Mouse (Mus musculus): Measurements from ENCODE around the gene Ankar.

The Ankar gene

DNA sequence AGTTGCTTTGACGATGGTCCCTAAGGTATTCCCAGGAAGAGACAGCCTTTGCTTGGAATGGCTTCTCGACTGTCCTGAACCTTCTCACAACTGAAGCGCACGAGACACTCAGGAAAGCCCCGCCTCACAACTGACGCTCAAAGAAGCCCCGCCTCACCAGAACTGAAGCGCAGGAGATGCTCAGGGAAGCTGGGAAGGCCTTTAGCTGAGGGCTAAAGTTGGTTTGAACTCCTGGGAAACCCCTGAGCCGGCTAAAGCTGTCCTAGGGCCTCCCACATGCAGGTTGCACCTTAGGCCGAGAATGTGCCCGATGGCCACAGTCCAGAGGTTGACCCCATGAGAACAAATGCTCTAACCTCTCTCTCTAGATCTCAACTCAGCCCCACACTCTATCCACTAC lies at the start of gene Ankar:
Ankar (minus strand) TSS at position 101 of the 400 bp plus-strand sequence.
- no peak for DNase-seq (ENCODE audit: low read depth)

GRCm38 (mm10) chr1:72746382-72746781 lies 46.0 kb upstream of the Ankar start:
- DNase-seq (ENCODE audit: low read depth) = no peak

GRCm38 (mm10) chr1:72744816-72745506 lies 44.6 kb upstream of the Ankar start:
- no peak for DNase-seq (ENCODE audit: low read depth)

- no peak for DNase-seq (ENCODE audit: low read depth)
Observed at GRCm38 (mm10) chr1:72741406-72741805, 41.0 kb upstream of the Ankar start.

DNA sequence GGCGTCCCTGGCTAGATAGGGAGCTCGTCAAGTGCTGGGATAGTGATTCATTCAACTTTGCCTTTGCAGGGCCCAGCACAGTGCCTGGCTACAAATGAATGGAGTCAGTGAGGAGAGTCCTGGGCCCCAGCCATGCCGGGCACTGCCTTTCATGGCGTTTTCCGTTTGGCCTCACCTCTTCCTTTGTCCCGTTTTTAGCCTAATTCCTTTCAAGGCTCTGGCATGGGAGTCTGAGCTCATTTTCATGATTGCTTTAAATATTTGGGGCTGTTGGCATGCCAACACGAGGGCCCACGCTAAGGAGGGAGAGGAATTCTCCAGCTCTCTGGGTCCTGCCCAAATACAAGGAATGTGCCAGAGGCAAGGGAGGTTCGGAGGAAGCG lies 39.3 kb upstream of the Ankar start:
- no peak for DNase-seq (ENCODE audit: low read depth)

DNA sequence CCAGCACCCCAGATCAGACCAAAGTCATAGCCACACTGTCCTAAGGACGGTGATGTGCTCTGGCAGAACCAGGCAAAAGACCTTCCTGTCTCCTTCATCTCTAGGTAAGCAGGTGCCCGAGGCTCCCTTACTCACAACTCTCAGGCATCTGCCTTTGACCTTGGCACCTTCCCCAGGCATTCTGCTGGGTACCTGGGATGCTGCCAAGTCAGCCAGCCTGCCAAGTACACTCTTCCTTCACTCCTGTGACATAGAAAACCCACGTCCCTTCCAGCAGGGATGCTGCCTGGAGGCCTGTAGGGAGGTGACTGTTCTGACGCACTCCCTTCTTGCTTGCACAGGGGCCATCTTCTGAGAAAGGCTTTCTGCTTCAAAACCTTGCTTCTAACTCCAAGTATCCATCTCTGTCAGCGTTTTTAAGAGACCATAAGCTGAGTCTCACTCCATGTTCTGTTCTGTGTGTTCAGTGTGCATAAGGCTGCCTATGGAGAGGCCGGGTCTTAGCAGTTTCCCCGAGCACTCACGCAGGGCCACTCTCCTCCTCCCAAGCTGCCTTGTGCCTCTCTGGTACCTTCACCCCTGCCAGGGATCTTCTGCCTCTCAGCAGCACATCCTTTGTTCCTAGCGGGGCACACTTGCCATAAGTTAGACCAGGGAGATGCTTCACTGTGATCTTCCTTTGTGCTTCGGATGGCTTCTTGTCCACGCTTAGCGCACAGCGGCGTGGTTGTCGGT lies 38.7 kb upstream of the Ankar start:
- DNase-seq (ENCODE audit: low read depth) = no peak

DNA sequence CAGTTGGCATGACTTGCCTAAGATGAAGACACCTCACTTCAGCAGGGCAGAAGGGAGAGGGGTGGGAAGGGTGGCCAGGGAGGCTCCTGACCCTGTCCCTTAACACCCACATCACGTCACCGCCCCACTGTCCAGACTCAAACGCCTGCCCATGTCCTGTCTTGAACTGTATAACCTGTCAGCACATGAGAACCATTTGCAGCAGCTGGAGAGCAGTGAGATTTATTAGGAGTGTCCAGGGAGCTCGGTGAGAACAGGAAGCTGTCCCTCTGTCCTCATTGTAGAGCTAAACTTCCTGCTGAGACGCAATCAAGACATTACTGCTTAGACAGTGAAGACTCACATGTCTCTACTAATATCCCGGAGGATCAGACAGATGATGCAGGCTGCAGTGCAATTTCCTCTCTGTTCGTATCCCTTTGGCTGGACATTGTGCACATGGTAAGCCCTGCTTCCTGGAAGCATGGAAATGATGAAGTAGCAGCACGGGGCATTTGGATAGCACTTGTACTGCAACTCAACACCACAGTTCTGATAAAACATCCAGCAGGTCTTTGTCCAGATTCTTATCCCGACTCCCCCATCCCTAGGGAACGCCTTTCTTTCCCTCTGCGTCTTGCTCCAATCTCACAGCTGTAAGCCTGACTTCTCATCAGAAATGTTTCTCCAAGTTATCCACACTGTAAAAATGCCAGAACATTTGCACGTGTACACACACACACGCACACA lies 36.2 kb upstream of the Ankar start:
- DNase-seq (ENCODE audit: low read depth) = no peak

DNA sequence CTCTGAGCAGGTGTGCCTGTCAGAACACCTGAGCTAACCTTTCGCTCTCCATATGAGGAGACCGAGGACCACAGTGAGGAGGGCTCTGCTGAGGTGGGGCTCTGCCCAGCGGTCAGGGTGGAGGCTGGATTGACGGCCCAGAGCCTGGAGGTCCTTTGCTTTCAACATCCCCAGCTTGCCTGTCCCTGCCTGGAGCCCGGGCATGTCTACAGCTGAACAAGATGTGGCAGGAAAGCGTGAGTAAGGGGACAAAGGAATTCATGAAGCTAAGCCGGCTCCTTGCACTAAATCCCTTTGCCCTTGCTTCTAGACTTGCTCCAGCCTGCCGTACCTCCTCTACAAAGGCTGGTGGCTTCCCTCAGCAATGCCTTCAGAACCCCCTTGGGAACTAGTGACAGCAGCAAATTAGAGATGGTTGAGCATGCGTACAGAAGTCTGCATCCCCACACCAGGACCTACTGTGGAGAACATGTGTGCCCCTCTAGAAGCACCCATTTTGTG lies 32.9 kb upstream of the Ankar start:
- no peak for DNase-seq (ENCODE audit: low read depth)

GRCm38 (mm10) chr1:72730126-72730525 lies 29.7 kb upstream of the Ankar start:
- no peak for DNase-seq (ENCODE audit: low read depth)

DNA sequence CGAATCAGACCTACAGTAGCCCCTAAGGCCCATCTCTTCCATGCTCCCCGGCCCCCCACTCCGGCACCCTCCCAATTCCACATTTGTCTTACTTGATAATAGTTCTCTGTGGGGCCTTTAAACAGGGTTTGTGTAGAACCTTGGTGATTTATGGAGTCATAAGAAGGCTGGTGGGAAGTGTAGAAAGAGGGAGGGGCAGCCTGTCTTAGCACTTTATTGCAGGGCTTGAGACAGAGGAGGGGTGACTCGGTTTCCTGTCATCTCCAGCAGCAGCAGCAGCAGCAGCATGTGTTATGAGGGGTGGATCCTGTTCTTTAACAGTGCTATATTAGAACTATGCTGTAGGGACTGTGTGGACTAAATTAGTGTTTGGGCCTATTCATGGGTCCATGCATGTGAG lies 28.4 kb upstream of the Ankar start:
- DNase-seq (ENCODE audit: low read depth) = no peak

GRCm38 (mm10) chr1:72725941-72726340 lies 25.6 kb upstream of the Ankar start:
- DNase-seq (ENCODE audit: low read depth) = no peak

GRCm38 (mm10) chr1:72724354-72724753 lies 24.0 kb upstream of the Ankar start:
- DNase-seq (ENCODE audit: low read depth) = no peak

DNA sequence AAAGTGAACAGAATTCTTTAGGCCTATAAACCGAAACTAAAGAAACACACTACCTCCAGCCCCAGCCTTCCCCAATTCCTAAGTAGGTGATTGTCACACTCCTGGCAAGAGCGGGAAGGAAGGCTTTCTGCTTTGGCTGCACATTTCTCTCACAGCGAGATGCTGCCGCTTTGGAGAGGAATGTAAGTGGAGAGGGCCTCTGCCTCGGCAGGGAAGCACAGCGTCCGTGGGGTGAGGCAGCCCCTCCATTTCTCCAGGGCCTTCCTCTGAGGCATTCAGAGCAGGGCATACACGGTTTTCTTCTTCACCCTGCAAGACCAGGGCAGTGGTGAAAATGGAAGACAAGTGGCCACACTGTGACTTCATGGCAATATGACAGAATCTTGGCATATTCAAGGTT lies 22.3 kb upstream of the Ankar start:
- DNase-seq (ENCODE audit: low read depth) = no peak

DNA sequence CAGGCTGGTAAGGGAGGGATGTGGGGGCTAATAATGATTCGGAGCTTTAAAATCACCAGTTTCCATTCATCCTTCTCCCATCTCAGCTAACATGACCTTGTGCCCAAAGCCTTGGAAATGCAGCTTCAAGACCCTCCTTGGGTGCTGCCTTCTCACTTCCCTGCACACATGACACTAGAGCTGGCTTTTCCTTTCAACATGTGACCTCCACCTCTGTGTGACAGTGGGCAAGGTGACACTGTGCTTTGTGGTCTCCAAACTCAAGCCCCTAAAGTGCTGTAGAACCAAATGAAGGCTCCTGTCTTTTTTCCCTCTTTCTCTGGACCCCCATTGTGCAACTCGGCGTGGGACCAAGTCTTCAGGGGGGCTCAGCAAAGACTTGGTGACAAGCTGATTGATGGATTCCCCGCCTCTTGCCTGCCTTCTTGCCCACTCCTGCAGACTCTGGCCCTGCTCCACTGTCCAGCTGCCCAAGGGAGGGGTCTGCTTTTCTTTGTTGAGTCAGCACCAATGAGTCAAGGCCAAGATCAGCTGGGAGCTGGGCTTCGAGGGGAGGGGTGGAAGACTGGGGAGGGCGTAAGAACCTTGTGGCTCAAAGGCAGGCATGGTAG lies 19.8 kb upstream of the Ankar start:
- no peak for DNase-seq (ENCODE audit: low read depth)

GRCm38 (mm10) chr1:72718846-72719245 lies 18.5 kb upstream of the Ankar start:
- DNase-seq (ENCODE audit: low read depth) = peak; percentile 71

GRCm38 (mm10) chr1:72717540-72717939 lies 17.2 kb upstream of the Ankar start:
- DNase-seq (ENCODE audit: low read depth) = no peak

DNA sequence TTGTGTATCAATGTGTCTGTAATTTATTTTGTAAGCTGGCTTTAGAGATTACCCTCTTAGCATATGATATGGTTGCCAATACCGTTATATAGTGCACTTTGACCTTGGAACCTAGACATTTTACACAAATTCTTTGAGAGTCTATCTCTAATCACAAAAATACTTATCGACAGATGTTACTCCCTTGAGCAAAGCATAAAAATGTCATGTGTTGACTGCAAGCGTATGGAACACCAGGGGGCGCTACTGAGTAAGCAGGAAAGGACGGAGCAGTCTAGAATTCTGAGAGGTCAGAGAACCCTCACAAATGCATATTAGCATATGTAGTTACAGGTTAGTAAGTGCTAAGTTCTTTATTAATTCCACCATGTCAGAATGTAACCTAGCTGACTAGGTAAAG lies 16.5 kb upstream of the Ankar start:
- peak; percentile 85 for DNase-seq (ENCODE audit: low read depth)

GRCm38 (mm10) chr1:72716421-72716820 lies 16.0 kb upstream of the Ankar start:
- DNase-seq (ENCODE audit: low read depth) = no peak

DNA sequence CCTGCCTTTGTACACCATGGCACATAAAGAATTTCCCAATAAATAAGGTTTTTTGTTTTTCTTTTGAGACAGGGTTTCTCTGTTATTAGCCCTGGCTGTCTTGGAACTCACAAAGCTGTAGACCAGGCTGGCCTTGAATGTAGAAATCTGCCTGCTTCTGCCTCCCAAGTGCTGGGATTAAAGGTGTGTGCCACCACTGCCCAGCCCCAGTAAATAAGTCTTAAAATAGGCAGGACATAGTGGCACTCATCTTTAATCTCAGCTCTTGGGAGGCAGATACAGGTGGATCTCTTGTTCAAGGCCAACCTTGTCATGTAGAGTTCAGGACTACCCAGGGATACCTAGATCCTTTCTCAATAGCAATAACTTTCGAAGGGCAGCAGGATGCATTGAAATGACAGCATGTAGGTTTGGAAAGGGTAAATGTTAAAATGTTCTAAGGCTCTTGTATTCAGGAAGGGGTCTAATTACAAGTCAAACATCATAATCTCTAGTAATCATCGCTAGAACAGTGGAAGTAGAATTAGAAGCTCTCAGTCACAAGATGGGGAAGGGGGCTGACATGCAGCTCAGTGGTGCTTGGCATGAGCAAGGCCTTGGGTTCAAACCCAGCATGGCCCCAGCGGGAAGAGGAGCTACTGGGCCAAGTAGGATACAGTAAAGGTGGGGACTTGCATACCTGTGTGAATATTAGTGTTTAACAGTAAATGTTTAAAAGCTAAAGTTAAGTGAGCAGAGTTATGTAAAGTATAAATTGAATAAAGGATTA lies 15.4 kb upstream of the Ankar start:
- no peak for DNase-seq (ENCODE audit: low read depth)

GRCm38 (mm10) chr1:72715065-72715464 lies 14.7 kb upstream of the Ankar start:
- DNase-seq (ENCODE audit: low read depth) = no peak

- DNase-seq (ENCODE audit: low read depth) = no peak
Observed at GRCm38 (mm10) chr1:72714547-72714946, 14.2 kb upstream of the Ankar start.

GRCm38 (mm10) chr1:72711684-72712083 lies 11.3 kb upstream of the Ankar start:
- DNase-seq (ENCODE audit: low read depth) = peak; percentile 60

Measured in induced T-regulatory cell, adult 2 months (primary cell).